Mouse (Mus musculus): ENCODE results near the gene Nedd9. TPM values are rescaled to one million over a fixed set of nuclear protein-coding genes. Genes with fewer than 3 reads are reported as not detected.
"Not testable (repeated sequence)": the region's sequence is repeated elsewhere in the genome, so short reads cannot be mapped to it uniquely, and the experiment has no call there.

Gene Nedd9
- total RNA-seq, 1 experiment from 2014 or later: 12.2 TPM

GRCm38 (mm10) chr13:41321433-41321832 lies 165.7 kb downstream of the Nedd9 start:
- ATAC-seq (replicated peaks in 1 of 2; ENCODE audit: insufficient read depth in 1 of 2, low FRiP score in 2 of 2, low TSS enrichment in 1 of 2, low read depth in 1 of 2, poor library complexity in 2 of 2, severe bottlenecking in 2 of 2): no peak

- no peak for ATAC-seq (replicated peaks in 1 of 2; ENCODE audit: insufficient read depth in 1 of 2, low FRiP score in 2 of 2, low TSS enrichment in 1 of 2, low read depth in 1 of 2, poor library complexity in 2 of 2, severe bottlenecking in 2 of 2)
These were observed 166.4 kb downstream of the Nedd9 start for GRCm38 (mm10) chr13:41320749-41321148.

DNA sequence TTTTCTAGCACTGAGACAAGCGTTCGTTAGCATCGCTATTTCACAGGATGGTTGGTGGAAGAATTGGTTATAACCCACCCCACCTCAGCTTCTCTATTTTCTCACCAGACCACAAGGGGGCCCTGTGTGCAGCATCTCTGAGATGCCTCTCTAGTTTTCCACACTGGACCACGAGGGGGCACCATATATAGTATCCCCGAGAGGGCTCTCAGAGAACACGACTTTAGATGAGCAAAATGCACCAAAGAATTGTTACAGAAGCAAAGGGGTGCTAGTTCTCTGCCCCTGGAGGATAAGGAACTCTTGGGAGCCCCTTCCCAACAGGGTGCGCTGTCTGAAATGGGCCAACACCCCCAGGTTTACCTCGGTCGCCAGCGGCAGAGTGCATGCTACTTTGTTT lies 184.4 kb downstream of the Nedd9 start:
- peak; percentile 87 to 90 for ATAC-seq (replicated peaks in 1 of 2; ENCODE audit: insufficient read depth in 1 of 2, low FRiP score in 2 of 2, low TSS enrichment in 1 of 2, low read depth in 1 of 2, poor library complexity in 2 of 2, severe bottlenecking in 2 of 2)

DNA sequence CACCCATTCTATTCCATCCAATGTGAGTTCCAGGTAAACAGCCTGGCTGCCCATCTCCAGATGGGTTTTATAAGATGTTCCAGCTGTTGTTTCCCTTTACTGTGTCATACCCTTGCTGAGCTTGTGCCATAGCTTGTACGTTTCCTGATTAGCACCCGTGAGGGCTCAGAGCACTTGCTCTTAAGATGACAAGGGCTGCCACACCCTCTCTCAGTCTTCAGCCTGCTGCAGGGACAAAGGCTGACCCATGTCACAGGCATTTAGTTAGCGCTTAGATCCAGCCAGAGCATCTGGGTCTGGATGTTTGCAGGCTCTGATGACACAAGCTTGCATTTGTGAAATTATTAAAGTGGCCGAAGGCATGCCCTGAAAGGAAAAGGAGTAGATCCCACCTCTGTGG lies 187.1 kb downstream of the Nedd9 start:
- ATAC-seq (replicated peaks in 1 of 2; ENCODE audit: insufficient read depth in 1 of 2, low FRiP score in 2 of 2, low TSS enrichment in 1 of 2, low read depth in 1 of 2, poor library complexity in 2 of 2, severe bottlenecking in 2 of 2): no peak

- ATAC-seq (replicated peaks in 1 of 2; ENCODE audit: insufficient read depth in 1 of 2, low FRiP score in 2 of 2, low TSS enrichment in 1 of 2, low read depth in 1 of 2, poor library complexity in 2 of 2, severe bottlenecking in 2 of 2): no peak
These were observed 188.2 kb downstream of the Nedd9 start for GRCm38 (mm10) chr13:41298996-41299395.

GRCm38 (mm10) chr13:41298533-41298932 lies 188.6 kb downstream of the Nedd9 start:
- no peak for ATAC-seq (replicated peaks in 1 of 2; ENCODE audit: insufficient read depth in 1 of 2, low FRiP score in 2 of 2, low TSS enrichment in 1 of 2, low read depth in 1 of 2, poor library complexity in 2 of 2, severe bottlenecking in 2 of 2)

- ATAC-seq (replicated peaks in 1 of 2; ENCODE audit: insufficient read depth in 1 of 2, low FRiP score in 2 of 2, low TSS enrichment in 1 of 2, low read depth in 1 of 2, poor library complexity in 2 of 2, severe bottlenecking in 2 of 2): no peak
These were observed 190.8 kb downstream of the Nedd9 start for GRCm38 (mm10) chr13:41296396-41296795.

- ATAC-seq (replicated peaks in 1 of 2; ENCODE audit: insufficient read depth in 1 of 2, low FRiP score in 2 of 2, low TSS enrichment in 1 of 2, low read depth in 1 of 2, poor library complexity in 2 of 2, severe bottlenecking in 2 of 2): no peak
These were observed 191.3 kb downstream of the Nedd9 start for GRCm38 (mm10) chr13:41295886-41296285.

GRCm38 (mm10) chr13:41293595-41293994 lies 193.6 kb downstream of the Nedd9 start:
- ATAC-seq (replicated peaks in 1 of 2; ENCODE audit: insufficient read depth in 1 of 2, low FRiP score in 2 of 2, low TSS enrichment in 1 of 2, low read depth in 1 of 2, poor library complexity in 2 of 2, severe bottlenecking in 2 of 2): no peak

GRCm38 (mm10) chr13:41291466-41291974 lies 195.6 kb downstream of the Nedd9 start:
- ATAC-seq (replicated peaks in 1 of 2; ENCODE audit: insufficient read depth in 1 of 2, low FRiP score in 2 of 2, low TSS enrichment in 1 of 2, low read depth in 1 of 2, poor library complexity in 2 of 2, severe bottlenecking in 2 of 2): no peak

DNA sequence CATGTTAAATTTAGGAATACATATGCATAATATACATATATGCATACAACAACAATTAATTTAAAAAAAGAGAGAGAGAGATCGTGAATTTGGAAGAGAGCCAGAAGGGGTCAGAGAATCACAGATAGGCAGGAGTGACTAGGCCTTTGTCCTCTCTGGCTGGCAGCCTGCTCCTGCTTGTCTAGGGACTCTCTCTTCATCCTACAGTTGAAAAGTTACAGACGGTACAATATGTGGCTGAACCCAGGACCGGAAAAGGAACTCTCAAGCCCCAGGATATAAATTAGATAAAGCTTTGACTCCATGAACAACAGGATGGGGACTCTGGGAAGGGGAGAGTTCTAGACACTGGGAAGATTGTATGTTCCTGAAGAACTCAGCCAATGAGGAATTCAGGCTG lies 200.9 kb downstream of the Nedd9 start:
- ATAC-seq (replicated peaks in 1 of 2; ENCODE audit: insufficient read depth in 1 of 2, low FRiP score in 2 of 2, low TSS enrichment in 1 of 2, low read depth in 1 of 2, poor library complexity in 2 of 2, severe bottlenecking in 2 of 2): no peak

DNA sequence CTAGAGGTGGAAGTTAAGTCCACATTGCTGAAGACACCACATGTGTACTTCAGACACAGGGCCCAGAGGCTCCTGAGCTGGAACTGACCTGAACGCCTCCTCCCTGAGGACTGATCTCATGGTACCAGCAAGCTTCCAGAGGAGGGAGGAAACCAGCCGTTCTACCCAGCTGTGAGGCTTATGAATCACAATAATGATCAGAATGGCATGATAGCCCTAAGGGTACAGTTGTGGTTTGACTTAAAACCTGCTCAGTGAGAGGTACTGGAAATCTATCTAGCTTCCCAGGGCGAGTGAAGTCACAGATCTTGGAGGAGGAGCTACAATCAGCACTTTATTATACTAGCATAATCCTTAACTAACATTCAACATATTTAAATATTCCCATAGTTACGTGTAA lies 201.7 kb downstream of the Nedd9 start:
- no peak for ATAC-seq (replicated peaks in 1 of 2; ENCODE audit: insufficient read depth in 1 of 2, low FRiP score in 2 of 2, low TSS enrichment in 1 of 2, low read depth in 1 of 2, poor library complexity in 2 of 2, severe bottlenecking in 2 of 2)

- peak; percentile 58 to 62; a peak in 3 of 4 replicates for ATAC-seq (replicated peaks in 1 of 2; ENCODE audit: insufficient read depth in 1 of 2, low FRiP score in 2 of 2, low TSS enrichment in 1 of 2, low read depth in 1 of 2, poor library complexity in 2 of 2, severe bottlenecking in 2 of 2)
These were observed 203.9 kb downstream of the Nedd9 start for GRCm38 (mm10) chr13:41283256-41283655.

DNA sequence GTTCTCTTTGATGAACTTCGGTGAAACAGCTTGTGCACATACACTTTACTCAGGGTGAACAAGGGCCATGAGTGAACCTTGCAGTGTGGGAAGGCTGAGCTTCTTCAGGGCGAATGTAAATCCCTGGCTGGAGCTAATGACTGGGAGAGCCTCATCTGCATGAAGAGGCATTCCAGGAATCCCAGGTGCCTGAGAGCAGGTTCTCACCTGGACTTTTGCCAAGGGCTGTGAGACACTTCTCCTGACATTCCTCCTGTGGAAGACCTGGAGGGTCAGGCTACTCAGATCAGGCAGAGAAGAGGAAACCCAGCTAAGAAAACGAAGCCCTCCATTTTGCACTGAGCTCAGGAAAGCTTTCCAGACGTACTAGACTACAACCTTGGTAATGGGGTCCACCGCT lies 206.5 kb downstream of the Nedd9 start:
- no peak for ATAC-seq (replicated peaks in 1 of 2; ENCODE audit: insufficient read depth in 1 of 2, low FRiP score in 2 of 2, low TSS enrichment in 1 of 2, low read depth in 1 of 2, poor library complexity in 2 of 2, severe bottlenecking in 2 of 2)

DNA sequence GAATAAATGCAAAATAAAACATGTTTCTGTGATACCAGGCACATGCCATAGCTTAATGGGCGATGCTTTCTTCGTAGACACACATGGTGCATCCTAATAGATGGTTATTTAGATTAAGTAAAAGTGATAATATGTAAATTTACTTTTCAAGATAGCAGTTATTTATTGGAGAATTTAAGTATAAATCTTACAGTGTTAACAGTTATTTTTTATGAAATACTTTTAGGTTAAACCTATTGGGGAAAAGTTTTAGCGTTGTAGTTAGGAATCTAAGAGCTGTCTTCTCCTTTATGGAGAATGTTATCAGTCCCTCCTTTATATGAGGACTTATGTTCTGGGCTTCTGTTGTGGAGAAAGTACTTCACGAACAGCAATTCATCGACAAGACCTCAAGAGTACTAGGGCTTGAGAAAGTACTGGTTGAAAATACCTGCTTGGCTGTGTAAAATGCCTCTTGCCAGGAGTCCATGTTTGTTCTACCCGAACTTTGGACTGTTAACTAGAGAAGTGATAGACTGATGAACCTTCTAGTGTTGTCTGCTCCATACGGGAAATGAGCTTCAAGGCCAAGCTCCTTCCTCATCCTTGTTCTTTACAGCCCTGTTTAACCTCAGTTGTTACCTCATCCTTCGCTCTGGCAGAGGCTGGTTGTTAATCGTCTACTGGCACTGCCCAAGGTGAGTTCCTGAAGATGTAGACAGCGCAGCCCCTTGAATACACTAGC lies 213.1 kb downstream of the Nedd9 start, which contains the start of gene Gm17364:
TSS of gene Gm17364 (minus strand) at position 51 of the 724 bp plus-strand sequence.
- no peak for ATAC-seq (replicated peaks in 1 of 2; ENCODE audit: insufficient read depth in 1 of 2, low FRiP score in 2 of 2, low TSS enrichment in 1 of 2, low read depth in 1 of 2, poor library complexity in 2 of 2, severe bottlenecking in 2 of 2)

DNA sequence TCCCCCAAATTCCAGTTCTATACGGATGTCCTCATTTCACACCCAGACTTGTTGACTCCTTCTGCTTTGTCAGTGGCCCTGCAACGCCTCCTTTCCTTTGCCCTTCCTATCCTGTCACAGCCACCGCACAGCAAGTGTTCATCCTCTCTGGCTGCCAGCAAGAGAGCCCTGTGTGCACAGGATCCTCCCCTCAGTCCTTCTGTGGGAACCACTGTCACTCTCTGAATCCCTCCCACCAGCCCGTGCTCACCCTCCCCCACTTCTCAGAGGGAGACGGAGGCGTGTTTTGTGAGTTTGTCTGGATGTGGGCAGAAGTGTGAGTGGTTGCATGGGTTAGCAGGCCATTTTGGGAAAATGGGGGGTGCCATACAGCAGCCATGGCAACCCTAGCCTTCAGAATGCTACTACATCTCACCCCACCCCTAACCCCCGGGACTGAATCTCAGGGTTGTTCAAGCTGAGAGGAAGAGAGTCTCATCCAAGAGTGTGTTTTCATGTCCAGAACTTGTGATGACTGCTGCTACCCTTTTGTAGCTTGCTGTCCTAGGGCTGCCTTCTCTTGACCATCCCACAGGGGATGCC lies 219.2 kb downstream of the Nedd9 start:
- no peak for ATAC-seq (replicated peaks in 1 of 2; ENCODE audit: insufficient read depth in 1 of 2, low FRiP score in 2 of 2, low TSS enrichment in 1 of 2, low read depth in 1 of 2, poor library complexity in 2 of 2, severe bottlenecking in 2 of 2)

GRCm38 (mm10) chr13:41263304-41264006 lies 223.7 kb downstream of the Nedd9 start:
- ATAC-seq (replicated peaks in 1 of 2; ENCODE audit: insufficient read depth in 1 of 2, low FRiP score in 2 of 2, low TSS enrichment in 1 of 2, low read depth in 1 of 2, poor library complexity in 2 of 2, severe bottlenecking in 2 of 2): no peak

- not testable (repeated sequence) for ATAC-seq (replicated peaks in 1 of 2; ENCODE audit: insufficient read depth in 1 of 2, low FRiP score in 2 of 2, low TSS enrichment in 1 of 2, low read depth in 1 of 2, poor library complexity in 2 of 2, severe bottlenecking in 2 of 2)
These were observed 225.5 kb downstream of the Nedd9 start for GRCm38 (mm10) chr13:41261617-41262016.
